Mouse (Mus musculus) kidney, adult 8-10 months (tissue): ENCODE data around the gene Gnptg.
A peak's percentile ranks its signal among the peaks of the same experiment; 100 is the strongest.

Experiments used
- DNase-seq, 2 experiments: peaks; one replicate each; pipeline ENCODE4 v3.0.0; 2022

Gene Gnptg

DNA sequence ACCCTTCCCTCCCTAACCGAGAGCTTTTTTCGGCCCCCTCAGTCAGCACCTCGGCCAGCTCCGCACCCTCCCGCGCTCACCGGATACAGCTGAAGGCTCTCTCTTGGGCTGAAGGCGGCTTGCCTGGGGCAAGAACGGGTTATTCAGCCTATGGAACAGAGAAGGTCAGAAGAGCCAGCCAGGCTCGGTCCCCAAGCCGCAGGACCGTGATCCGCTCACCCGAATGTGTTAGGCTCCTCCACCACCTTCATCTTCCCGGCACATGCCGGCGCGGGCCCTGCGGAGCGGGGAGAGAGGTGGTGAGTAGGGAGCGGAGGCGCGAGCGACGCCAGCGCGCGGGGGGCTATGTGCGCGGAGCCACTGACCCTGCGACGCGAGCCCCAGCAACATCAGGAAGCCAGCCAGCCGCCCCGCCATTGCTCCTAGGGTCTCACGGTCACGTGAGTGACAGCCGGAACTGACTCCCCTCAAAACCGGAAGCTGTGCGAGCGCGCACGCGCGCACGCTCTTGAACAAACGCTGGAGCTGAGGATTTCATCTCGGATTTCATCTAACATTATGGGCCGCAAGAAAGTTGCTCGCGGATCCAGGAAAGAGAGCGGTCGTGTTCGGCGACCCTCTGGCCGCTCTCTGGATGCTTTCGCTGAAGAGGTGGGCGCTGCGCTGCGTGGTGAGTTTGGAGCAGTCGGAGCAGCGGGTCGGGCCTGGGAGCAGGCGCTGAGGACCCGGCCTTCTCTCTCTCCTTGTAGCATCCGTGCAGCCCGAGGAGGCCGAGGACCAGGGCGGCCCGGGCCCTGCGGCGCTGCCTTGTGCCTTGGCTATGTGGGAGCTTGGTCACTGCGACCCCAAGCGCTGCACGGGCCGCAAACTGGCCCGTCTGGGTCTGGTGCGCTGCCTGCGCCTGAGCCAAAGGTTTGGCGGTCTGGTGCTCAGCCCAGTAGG, at the start of gene Gnptg, which contains the start of gene Tsr3:
Gene Gnptg (minus strand): TSS at position 430 of the 942 bp plus-strand sequence.
Gene Tsr3 (plus strand): TSS at position 476 of the 942 bp plus-strand sequence.
- DNase-seq: peak; percentile 77 to 84

DNA sequence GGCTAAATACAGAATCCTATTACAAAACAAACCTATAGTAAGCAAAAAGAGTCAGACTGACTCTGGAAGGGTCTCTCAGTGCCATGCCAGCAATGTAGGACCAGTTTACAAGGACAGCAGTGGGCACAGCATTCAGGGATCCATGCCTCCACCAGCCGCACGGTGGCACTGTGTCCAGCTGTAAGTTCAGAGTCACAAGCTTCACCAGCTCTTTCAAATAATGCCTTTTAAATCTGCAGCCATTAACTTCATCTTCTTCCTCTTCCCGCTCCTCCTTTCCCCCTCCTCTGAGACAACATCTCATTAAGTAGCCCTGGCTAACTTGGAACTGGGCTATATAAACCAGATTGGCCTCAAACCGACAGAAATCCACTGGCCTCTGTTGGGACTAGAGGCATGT, 48.9 kb upstream of the Gnptg start:
- DNase-seq: peak in 1 of 2 experiments; percentile 57

DNA sequence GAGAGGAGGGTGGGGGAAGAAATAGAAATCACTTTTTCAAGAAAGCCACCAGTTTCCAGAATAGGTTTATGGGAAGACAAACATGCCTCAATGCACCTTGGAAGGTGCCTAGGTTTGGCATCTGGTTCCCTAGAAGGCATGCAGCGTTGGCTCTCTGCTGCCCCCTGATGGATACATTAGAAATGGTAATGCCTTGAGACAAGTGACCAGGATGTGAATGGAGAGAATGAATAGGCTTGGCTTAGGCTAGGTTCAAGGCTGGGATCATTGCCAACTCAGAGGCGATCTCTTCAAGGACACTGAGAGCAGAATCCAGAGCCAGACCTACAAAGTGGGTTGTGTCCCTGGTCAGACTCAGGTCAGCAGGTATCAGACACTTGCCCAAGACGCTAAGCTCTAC, 45.1 kb upstream of the Gnptg start:
- DNase-seq: peak; percentile 87 to 88

DNA sequence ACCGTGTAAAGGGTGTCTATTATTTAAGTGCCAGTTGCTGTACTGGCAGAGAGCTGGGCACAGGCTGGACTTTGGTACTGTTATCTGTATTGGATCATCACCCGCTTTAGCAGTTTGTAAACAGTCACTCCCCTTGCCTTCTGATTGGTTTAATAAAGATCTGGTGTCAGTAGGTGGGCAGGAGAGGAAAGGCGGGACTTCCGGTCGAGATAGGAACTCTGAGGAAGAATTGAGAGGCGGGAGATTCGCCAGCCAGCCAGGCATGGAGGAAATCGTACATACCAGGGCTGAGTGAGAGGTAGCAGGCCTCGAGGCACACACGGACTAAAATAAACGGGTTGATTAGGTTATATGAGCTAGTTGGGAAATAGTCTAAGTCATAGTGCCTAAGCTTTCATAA, 42.2 kb upstream of the Gnptg start:
- DNase-seq: peak; percentile 77 to 87

DNA sequence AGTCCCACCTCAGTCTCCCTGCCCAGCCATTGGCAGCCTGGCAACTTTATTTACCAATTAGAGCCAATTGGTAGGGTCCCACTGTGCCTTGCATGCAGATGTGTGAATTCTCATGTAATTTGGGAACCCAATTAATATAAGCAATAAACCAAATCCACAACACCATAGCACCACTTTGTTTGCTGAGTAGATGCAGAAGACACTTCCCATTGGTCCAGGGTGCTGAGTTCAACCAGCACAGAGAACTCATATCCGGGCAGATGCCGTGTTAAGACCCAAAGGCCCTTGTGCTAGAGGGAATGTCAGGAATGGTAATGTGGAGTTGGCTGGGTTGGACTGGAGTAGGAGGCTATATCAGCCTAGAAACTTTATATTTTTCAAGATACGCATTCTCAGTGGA, 35.9 kb upstream of the Gnptg start:
- no peak for DNase-seq

DNA sequence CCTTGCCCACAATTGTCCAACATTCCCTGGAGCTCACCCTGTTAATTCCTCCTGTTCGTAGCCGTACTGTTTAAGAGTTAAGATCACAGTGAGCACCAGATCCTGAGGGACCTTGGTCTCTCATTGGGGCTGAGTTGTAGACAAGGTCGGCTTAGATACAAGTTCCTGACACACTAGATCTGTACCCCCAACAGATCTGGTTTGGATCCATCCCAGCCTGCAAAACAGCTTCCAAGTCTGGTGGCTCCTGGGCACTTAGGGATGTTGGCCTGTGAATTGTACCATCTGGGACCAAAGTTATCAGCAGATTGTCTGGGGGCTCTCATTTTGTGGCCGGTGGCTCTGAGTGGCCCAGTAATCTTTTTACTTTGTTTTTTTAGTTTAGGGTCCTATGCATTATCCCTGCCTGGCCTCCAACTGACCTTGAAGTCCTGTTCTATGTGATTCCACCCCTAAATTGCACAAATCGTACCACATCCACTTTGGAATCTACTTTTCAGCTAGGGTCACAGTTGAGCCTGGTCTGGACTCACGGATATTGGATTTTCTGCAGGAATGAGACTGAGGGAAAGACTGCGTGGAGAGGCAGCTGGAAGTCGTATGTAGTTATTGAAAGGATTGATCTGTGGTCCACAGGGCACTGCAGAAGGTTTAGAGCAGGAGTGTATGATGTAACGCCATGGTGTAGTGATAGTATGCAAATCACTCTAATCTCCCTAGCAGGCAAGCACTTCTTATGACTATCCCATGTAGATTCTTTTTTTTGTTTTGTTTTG, 34.8 kb upstream of the Gnptg start, which contains the start of gene Ube2i:
Gene Ube2i (minus strand): TSS at position 52 of the 776 bp plus-strand sequence.
- DNase-seq: no peak

DNA sequence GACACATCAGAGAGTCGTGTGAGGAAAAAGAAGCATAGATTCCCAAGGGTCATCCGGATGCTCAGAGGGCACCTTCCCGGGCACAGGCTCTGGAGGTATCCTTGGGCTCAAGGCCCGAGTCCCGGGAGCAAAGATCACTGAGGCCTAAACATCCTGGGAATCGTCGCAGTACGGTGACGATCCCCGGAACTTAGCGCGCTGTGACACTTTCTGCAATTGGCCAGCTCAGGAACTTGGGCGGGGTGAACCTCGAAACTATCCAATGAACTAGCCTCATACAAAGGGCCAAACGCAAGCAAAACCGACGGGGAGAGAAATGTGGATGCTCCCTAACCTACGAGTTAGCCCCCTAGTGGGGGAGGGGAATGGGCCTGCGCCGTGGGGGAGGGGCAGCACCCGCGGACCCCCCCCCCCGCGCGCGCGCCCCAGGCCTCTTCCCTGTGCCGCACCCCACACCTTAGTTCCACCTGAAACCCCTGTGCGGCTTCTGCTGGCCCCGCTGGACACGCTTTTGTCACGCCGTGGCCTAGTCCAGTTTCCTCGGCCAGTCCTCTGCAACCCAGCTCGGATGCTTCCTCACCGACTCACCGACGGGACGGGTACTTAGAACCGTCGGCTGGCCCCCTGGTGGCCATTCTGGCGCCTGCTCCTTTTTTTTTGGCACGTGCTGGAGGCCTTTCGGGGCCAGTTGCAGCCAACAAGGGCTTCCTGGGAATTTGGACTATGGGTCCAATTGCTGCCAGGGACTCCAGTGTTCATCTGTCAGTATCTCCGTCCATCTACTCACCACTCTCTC, 34.0 kb upstream of the Gnptg start:
- DNase-seq: peak; percentile 97 to 98

DNA sequence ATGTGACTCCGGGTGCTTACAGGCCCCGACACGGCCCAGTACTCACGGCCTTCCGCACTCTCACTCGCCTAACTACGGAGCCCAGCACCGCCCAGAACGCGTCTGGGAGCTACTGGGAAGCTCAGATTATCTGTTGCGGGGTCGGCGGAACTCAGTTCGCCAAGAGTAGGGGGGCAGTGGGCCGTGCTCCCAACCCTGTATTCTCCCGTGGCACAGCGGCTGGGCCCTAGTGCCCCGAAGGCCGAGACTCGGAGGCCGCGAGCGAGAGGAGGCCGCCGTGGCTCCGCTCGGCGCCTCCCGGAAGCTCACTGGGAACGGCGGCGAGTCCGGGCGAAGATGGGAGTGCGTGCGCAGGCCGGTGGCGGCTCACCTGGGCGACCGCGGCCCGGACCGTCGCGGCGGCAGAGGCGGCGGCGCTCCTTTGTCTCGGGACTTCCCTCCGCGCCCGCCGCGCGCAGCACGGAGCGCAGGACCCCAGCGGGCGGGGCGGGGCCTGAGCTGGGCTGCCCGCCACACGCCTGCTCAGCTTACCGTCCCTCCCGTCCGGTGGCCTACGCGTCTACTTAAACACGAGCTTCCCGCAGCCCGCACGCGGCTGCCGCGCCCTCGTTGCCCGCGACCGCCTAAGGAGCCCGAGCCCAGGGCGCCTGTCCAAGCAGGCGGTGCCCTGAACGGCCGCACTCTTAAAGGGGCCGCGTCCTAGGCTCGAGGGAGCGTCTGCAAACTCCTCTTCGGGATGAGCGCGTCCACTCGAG, 33.2 kb upstream of the Gnptg start:
- DNase-seq: peak; percentile 54 to 90

DNA sequence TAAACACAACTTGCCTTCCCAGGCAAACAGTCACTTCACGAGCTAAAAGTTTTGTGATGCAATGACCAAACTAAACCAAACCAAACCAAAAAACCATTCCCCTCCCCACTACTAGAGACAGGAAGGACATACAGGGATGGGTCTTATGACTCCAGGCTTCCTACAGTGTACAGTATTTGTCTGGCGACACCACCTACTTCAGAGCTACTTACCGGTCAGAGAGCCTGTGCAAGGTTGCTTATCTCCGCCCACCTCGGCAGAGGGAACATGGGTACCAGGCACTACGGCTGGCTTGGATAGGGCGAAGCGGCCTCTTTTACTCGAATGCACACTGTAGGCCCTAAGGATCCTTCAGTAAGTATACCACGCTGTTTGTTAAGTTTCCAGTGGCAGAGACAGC, 32.4 kb upstream of the Gnptg start:
- DNase-seq: peak in 1 of 2 experiments; percentile 28

DNA sequence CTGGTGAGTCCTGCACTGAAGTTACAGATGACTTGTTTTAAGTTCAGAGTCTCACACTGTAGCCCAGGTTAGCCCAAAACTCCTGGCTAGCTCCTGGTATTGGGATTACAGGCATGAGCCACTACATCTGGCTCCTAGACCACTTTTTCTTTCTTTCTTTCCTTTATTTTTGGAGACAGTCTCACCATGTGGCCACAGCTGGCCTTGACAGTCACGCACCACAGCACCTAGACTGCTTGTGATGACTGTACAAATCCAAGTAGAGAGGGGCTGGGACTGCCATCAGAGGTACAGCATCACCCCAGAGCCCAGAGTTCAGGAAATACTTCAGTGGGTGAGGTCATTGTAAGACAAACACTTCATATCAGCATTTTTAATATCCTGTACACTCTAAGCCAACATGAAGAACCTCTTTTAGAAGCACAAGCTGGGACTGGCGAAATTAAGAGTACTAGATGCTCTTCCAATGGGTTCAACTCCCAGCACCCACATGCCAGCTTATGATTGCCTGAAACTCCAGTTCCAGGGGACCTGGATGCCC, 30.9 kb upstream of the Gnptg start:
- DNase-seq: no peak

DNA sequence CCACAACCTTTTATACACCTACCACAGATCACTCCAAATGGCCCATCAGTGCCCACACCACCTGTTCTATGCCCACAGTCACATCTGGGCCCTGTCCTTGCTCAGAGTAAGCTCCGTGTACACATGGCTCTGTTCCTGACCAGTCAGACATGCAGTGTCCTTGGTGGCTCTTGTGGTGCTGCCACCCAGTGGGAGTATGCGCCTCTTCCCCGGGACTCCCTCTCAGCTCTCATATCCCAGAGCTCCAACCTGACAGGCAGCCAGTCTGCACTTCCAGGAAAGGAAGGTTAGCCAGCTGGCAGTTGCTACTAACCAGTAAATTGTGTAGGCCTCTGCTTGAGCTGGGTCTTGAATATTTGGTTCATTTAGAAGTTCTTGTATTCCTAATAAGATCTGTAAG, 24.5 kb upstream of the Gnptg start:
- peak; percentile 38 to 49 for DNase-seq

DNA sequence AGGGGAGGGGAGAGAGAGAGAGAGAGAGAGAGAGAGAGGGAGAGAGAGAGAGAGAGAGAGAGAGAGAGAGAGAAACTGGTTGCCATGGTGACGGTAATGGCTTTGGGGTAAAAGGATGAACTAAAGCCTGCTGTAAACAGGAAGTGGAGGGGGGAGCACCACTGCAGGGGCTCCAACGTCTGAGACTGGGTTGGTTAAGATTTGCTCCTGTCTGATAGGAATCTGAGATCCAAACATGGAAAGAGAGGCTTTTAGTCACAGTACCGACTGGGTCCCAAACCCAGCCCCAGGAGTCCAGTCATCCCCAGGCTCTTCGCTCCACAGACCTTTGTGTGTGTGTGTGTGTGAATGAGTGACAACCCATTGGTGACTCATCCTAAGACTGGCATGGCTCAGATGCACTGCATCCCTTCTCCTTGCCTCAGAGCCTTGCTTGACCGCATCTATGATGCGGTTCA, 17.9 kb upstream of the Gnptg start:
- DNase-seq: no peak

DNA sequence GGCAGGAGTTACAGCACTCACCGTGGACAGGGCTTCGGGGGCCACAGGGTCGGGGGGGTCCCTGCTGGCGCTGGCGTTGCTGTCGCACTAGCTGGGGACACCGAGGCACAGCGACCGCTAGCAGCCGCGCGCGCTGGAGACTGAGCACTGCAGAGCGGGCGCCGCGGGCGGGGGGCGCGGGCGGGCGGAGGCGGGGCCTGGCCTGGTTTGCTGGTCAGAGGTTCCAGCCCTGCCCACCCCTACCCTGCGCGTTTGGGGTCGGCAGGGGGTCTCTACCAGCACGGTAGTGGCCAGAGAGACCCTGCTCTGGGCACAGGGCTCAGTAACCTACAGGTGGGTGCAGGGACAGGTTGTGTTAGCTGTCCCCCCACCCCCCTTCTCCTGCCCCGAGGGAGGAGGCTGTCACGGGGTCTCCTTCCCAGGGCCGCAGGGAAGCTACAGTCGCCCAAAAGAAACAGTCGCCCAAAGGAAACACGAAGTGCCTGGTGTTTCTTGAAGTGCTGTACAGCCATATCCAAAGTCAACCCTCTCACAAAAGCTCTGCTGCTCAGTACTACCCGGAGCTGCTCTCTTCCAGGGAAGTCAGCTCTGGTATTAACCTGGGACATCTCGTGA, 16.3 kb upstream of the Gnptg start, which contains the start of gene Baiap3:
Gene Baiap3 (minus strand): TSS at position 225 of the 615 bp plus-strand sequence.
- DNase-seq: no peak

DNA sequence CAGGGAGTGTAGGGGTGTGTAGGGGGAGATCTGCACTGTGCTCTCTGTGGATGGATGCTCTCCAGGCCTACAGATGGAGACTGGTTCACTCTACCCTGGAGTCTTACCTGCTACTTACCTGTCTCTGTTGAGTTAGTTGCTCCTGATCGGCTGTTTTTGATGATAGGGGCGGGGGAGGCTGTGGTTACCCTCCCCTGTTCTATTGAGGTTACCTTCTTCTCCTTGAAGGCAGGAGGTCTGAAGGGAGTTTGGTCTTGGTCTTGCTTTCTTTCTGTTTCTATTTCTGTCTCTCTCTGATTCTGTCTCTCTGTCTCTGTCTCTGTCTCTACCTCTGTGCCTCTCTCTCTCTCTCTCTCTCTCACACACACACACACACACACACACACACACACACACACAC, 15.2 kb upstream of the Gnptg start:
- no peak for DNase-seq

DNA sequence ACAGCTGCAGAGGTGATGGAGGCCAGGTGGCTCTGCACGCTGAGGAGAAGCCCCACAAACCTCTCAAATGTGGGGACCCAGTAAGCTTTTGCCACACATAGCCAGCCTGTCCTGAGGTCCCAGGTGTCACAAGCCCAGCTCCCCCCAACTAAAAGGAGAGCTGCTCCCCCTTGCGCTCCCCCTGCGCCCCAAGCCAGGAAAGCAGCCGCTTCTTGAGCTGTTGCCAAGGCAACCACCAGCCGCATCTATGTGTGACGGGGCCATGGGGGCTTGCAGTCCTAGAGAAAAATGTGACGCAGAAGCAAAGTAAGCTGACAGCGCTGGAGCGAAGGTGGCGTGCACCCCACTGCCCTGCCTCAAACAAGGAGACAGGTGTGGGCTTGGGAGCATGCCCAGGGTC, 13.8 kb upstream of the Gnptg start:
- DNase-seq: no peak

DNA sequence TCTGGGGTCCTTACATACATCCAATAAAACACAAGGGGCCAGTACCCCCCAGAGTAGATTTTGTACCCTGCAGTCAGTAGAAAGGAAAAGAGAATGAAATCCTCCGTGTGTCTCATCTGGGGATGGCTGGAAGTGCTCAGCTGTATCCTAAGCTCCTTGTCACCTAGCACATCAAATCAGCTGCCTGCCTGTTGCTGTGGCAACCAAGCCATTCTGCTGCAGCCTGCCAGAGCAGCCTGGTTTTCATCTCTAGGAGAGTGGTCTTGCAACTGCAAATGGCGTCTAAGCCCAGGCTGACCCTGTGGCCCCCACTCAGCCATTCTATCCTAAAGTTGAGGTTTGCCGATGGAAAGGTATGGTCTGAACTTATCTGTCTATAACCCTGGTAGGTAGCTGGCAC, 12.7 kb upstream of the Gnptg start:
- no peak for DNase-seq

DNA sequence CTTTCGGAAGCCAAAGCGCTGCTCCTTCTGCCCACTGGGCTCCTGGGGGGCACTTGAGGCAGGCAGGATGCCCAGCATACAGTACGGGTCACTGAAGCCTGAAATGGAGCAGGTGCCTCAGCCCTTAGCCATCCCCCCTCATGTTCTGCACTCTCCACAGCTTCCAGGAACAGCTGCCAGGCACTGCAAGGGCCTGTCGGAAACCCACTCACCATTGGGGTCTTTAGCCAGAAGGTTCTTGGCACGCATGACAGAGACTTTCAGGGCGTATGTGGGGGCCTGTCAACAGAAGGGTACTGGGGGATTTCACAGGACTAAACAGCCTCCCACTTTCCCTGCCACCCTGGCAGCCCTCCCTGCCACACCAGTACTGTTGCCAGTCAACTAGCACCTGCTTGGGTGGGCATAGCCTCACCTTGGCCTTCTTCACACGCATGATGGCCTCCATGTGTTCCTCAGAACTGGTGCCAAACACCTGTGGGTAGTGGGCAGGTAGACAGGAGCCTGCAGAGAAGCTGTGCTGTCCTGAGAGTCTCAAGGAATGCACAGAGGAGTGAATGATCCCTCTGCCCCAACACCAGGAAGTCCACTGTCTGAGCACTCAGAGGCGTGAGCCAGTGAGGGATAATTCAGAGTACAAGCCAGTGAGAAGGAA, 10.4 kb upstream of the Gnptg start:
- DNase-seq: no peak

DNA sequence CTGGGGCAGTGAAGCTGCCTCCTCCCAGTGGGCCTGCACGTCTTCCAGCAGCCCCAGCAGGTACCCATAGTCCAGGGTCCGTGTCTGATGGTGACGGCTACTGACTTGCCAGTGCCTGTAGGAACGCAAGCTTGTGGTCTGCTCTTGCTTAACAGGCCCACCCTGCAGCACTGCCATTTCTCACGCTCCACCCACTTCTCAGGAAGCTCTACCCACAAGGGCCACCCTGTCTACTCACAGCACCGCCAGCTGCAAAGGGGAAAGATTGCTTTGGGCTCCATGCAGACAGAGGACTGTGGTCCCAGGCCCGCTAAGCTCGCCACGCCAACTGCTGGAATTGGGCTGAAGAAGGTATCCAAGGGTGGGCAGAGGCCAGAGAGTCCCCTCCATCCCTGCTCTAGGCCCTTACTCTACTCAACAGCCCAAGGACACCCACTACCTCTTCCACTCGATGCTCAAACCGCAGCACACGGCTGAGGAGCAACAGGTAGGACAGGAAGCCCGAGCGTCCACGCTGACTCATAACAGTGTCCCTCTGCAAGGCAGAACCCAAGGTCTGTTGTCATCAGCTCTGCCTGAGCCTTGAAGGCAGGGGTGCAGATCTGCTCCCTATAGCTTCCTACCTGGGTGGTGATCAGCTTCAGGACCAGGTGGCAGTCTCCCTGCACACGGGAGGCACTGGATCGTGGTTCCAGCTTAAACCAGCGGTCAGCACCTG, 8.3 kb upstream of the Gnptg start:
- DNase-seq: no peak

DNA sequence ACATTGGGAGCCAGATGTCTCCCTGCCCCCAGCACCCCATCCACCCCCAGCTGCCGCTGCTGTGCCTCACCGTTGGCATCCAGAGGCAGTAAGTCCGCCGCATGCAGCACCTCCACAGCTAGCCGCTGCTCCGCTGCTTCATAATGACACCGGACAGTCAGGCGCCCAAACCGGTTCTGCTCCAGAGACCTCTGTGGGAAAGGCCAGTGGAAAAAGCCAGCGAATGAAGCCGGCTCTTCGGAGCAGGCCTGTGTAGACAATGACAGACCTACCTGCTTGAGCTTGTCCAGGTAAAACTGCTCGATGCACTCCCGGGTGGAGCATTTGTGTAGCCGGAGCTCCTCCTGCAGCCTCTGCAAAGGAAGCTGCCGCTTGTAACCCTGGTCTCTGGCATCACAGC, 4.3 kb upstream of the Gnptg start:
- no peak for DNase-seq
